Mouse (Mus musculus): Measurements from ENCODE around the gene Lce3a. TPM values are rescaled to one million over a fixed set of nuclear protein-coding genes. Genes with fewer than 3 reads are reported as not detected.

Gene Lce3a
- not detected in 2 replicates for polyA plus RNA-seq (2015; fragmentation: Nextera tagmentation; extraction: Ambion mirVana)

DNA sequence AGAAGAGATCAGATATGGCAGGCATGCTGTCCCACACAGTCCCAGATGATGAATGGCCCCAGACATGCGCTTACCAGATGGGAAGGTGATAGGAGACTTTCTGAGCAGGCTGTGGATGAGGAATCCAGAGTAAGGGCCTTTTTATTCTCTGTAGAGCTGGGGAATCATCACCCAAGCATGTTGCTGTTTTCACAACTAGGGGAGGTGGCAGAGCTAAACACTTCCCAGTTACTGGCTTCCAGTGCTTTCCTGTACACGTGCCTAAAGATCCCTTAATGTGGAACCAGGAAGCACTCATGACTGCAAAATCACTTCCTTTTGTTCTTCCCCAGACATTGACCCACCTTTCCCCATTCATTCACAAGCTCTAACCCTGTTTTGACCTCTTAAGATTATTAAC is at the start of gene Lce3a:
Gene Lce3a (minus strand): TSS at position 101 of the 400 bp plus-strand sequence.
- Histone ChIP-seq H3K36me3 (no peaks in the 10 kb centered on the region), H3K9ac (no peak within 1 kb of the TSS), H3K27ac (replicated peaks) (no peak within 1 kb of the TSS), H3K9me3 (no peaks in the 10 kb centered on the region), H3K4me1 (no peaks in the 10 kb centered on the region), H3K27me3 (replicated peaks) (no peaks in the 10 kb centered on the region), H3K4me2 (no peak within 1 kb of the TSS), H3K4me3 (no peak within 1 kb of the TSS)
- WGBS: 48% methylated on average over 2 of the region's 2 CpGs
- no peak for ATAC-seq (ENCODE audit: extremely low read depth, insufficient number of reproducible peaks, low FRiP score, low TSS enrichment)

DNA sequence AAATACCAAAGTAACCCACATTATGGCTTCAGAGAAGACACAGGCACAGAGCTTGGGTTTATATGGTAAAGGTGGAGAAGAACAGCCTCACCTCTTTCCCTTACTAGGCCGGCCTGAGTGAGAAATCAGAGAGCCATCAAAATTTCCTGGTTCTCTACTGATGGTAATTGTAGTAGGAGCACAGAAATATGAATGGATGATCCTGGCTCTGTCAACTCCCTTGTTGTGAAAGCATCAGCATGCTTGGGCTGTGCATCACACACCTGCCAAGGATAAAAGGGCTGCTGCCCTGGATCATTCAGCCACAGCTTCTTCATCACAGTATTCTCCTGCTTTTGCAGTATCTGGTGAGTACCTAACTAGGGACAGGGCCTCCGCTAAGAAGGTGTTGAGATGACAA is 40.7 kb upstream of the Lce3a start, which contains the start of gene Lce3e:
Gene Lce3e (plus strand): TSS at position 301 of the 400 bp plus-strand sequence.
- Histone ChIP-seq H3K4me3 (no peak within 1 kb of the TSS), H3K9ac (no peak within 1 kb of the TSS), H3K9me3 (no peaks in the 10 kb centered on the region), H3K4me2 (no peak within 1 kb of the TSS), H3K4me1 (no peaks in the 10 kb centered on the region), H3K27me3 (replicated peaks) (no peaks in the 10 kb centered on the region), H3K27ac (replicated peaks) (no peak within 1 kb of the TSS), H3K36me3 (no peaks in the 10 kb centered on the region)
- no peak for ATAC-seq (ENCODE audit: extremely low read depth, insufficient number of reproducible peaks, low FRiP score, low TSS enrichment)
- 76% methylated on average over 2 of the region's 2 CpGs for WGBS

DNA sequence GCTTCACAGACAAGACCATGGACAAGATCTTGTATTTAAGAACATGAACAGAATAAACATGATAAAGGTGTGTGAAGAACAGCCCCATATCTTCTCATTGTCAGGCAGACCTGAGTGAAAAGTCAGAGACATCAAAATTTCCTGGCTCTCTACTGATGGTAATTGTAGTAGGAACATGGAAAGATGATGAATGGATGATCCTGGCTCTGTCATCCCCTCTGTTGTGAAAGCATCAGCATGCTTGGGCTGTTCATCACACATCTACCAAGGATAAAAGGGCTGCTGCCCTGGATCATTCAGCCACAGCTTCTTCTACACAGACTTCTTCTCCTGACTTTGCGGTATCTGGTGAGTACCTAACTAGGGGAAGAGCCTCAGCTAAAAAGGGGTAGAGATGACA is 31.1 kb upstream of the Lce3a start, which contains the start of gene Lce3d:
Gene Lce3d (plus strand): TSS at position 301 of the 400 bp plus-strand sequence.
- Histone ChIP-seq H3K4me2 (no peak within 1 kb of the TSS), H3K27ac (replicated peaks) (no peak within 1 kb of the TSS), H3K36me3 (no peaks in the 10 kb centered on the region), H3K9ac (no peak within 1 kb of the TSS), H3K4me3 (no peak within 1 kb of the TSS), H3K9me3 (no peaks in the 10 kb centered on the region), H3K27me3 (replicated peaks) (no peaks in the 10 kb centered on the region), H3K4me1 (no peaks in the 10 kb centered on the region)
- no peak for ATAC-seq (ENCODE audit: extremely low read depth, insufficient number of reproducible peaks, low FRiP score, low TSS enrichment)
- 72% methylated on average over 1 of the region's 1 CpGs for WGBS

DNA sequence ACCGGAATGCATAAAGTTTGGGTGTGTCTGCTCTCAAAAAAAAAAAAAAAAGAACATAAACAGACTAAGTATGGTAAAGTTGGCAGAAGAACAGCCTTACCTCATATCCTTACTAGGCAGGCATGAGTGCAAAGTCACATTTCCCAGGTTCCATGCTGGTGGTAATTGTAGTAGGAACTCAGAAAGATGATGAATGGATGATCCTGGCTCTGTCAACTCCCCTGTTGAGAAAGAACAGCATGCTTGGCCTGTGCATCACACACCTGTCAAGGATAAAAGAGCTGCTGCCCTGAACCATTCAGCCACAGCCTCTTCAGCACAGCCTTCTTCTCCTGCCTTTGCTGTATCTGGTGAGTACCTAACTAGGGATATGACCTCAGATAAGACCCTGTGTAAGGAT is 18.2 kb upstream of the Lce3a start, which contains the start of gene Lce3c:
Gene Lce3c (plus strand): TSS at position 301 of the 400 bp plus-strand sequence.
- ATAC-seq (ENCODE audit: extremely low read depth, insufficient number of reproducible peaks, low FRiP score, low TSS enrichment): no peak
- H3K36me3 ChIP-seq: no peaks in the 10 kb centered on the region
- no peaks in the 10 kb centered on the region for H3K27me3 ChIP-seq (replicated peaks)
- H3K9ac ChIP-seq: no peak within 1 kb of the TSS
- H3K27ac ChIP-seq (replicated peaks): no peak within 1 kb of the TSS
- H3K9me3 ChIP-seq: no peaks in the 10 kb centered on the region
- 59% methylated on average over 1 of the region's 1 CpGs for WGBS
- H3K4me3 ChIP-seq: no peak within 1 kb of the TSS
- no peak within 1 kb of the TSS for H3K4me2 ChIP-seq
- no peaks in the 10 kb centered on the region for H3K4me1 ChIP-seq

DNA sequence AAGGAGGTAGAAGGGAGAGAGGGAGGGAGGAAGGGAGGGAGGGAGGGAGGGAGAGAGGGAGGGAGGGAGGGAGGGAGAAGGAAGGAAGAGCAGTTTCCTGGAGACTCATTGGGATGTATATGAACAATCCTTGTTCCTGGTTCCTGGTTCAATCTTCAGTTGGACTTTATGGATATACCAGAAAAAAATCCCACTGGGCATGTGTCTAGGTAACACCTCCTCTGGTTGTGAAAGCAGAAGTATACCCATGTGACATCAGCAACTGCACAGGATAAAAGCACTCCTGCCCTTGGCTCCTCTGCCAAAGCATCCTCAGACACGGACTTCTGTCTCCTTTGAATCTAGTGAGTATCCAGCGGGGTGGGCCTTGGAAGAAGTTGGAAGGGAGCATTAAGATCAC is 6.6 kb upstream of the Lce3a start, which contains the start of gene Lce3b:
Gene Lce3b (plus strand): TSS at position 301 of the 400 bp plus-strand sequence.
- Histone ChIP-seq H3K9me3 (no peaks in the 10 kb centered on the region), H3K27ac (replicated peaks) (no peak within 1 kb of the TSS), H3K9ac (no peak within 1 kb of the TSS), H3K27me3 (replicated peaks) (no peaks in the 10 kb centered on the region), H3K4me3 (no peak within 1 kb of the TSS), H3K36me3 (no peaks in the 10 kb centered on the region), H3K4me2 (no peak within 1 kb of the TSS), H3K4me1 (no peaks in the 10 kb centered on the region)
- 46% methylated on average over 2 of the region's 2 CpGs for WGBS
- no peak for ATAC-seq (ENCODE audit: extremely low read depth, insufficient number of reproducible peaks, low FRiP score, low TSS enrichment)

DNA sequence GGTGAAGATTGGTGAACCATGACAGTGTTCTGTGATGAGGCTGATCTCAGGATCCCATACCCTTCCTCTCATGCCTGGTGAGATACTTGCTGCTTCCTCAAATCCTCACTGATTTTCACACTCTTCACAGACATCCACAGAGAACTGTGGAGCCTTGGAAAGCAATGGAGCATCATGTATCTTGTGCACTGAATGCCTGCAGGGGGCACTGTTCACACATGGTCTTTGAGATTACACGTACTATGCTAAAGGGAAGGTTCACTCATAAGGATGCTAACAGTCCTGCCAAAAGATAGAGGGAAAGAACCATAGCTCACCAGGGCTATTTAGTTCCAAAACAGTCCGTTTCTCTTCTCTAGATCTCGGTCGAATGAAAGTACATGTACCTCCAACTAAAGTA is 5.7 kb downstream of the Lce3a start:
- no peaks in the 10 kb centered on the region for H3K4me1 ChIP-seq
- H3K4me3 ChIP-seq: no peak overlapping the region
- no peak overlapping the region for H3K4me2 ChIP-seq
- H3K36me3 ChIP-seq: no peaks in the 10 kb centered on the region
- no peak overlapping the region for H3K27ac ChIP-seq (replicated peaks)
- ATAC-seq (ENCODE audit: extremely low read depth, insufficient number of reproducible peaks, low FRiP score, low TSS enrichment): no peak
- H3K27me3 ChIP-seq (replicated peaks): no peaks in the 10 kb centered on the region
- no peaks in the 10 kb centered on the region for H3K9me3 ChIP-seq
- WGBS: 47% methylated on average over 4 of the region's 4 CpGs
- no peak overlapping the region for H3K9ac ChIP-seq

DNA sequence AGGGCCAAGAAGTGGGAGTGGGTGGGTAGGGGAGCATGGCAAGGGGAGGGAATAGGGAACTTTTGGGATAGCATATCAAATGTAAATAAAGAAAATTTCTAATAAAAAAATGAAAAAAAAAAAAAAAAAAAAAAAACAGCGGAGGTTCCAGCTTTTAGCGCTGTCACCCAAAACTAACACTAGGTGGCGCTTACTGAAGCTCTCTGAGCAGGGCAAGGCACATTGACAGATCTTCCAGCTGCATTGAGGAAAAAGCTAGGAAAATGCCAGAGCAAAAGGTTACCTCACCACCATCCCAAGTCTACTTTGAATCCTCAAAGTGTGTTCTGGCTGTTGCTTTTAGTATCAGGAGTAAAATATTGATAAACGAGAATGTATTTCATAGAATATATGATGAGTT is 18.5 kb downstream of the Lce3a start:
- Histone ChIP-seq H3K4me2 (no peak overlapping the region), H3K4me3 (no peak overlapping the region), H3K4me1 (no peaks in the 10 kb centered on the region), H3K36me3 (no peaks in the 10 kb centered on the region), H3K9me3 (no peaks in the 10 kb centered on the region), H3K9ac (no peak overlapping the region), H3K27ac (replicated peaks) (no peak overlapping the region), H3K27me3 (replicated peaks) (no peaks in the 10 kb centered on the region)
- ATAC-seq (ENCODE audit: extremely low read depth, insufficient number of reproducible peaks, low FRiP score, low TSS enrichment): no peak
- 19% methylated on average over 4 of the region's 4 CpGs for WGBS

DNA sequence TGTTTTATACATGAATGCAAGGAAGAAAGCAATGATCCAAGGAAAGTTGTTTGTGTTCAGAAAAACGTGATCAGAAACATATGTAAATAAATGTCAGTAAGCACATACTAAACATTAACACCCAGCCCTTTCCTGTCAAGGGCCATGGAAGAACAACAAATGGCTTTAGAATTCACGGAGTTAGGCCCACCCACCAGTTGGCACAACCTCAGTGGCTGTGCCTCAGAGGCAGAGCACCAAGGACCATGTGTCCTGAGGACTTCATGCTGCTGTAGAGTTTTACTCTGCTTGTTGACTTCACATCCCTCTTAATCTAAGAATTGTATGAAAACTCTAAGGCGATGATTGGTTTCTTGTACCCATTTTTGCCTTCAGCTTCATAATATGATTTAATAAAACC is 20.8 kb downstream of the Lce3a start:
- WGBS: 39% methylated on average over 3 of the region's 3 CpGs

DNA sequence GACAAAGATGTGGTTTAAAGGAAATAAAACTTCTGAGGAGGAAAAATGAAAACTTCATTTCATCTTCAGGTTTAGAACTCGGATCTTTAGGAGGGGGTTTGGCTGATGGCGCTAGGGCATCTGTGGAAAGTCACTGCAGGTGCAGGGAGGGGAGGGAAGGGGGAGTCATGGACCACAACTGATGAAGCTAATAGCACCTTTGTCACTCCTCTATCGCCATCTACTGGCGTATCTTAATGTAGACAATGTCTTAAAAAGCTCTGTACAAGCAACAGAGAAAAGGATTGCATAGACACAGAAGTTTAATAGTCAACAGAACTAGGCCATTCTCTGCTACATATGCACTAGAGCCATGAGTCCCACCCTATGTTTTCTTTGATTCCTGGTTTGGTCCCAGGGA is 22.4 kb downstream of the Lce3a start:
- ATAC-seq (ENCODE audit: extremely low read depth, insufficient number of reproducible peaks, low FRiP score, low TSS enrichment): no peak

More for the DNA sequence above, 20.8 kb downstream of the Lce3a start:
- Histone ChIP-seq H3K36me3 (no peaks in the 10 kb centered on the region), H3K27me3 (replicated peaks) (no peaks in the 10 kb centered on the region), H3K4me1 (no peaks in the 10 kb centered on the region), H3K4me3 (no peak overlapping the region), H3K27ac (replicated peaks) (no peak overlapping the region), H3K9ac (no peak overlapping the region), H3K9me3 (no peaks in the 10 kb centered on the region), H3K4me2 (no peak overlapping the region)
- ATAC-seq (ENCODE audit: extremely low read depth, insufficient number of reproducible peaks, low FRiP score, low TSS enrichment): no peak

DNA sequence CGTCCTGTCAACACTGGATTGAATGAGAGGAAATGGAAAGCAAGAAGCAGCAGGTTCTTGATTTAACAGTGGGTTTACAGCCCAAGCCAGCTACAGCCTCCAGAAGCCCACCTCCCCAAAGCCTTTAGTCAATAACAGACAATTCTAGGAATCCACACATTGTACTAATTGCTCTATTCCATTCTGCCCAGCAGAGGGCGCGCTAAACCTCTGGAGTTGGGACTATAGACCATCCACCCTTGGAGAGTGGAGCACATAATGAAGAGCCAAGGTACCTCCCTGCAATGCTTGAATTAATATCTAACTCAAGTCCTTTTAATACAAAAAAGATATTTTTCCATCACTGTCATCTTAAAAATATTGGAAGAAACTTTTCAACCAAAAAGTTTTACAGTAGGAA is 23.0 kb downstream of the Lce3a start:
- no peak for ATAC-seq (ENCODE audit: extremely low read depth, insufficient number of reproducible peaks, low FRiP score, low TSS enrichment)
- H3K27ac ChIP-seq (replicated peaks): no peak overlapping the region
- H3K9me3 ChIP-seq: no peaks in the 10 kb centered on the region
- no peaks in the 10 kb centered on the region for H3K27me3 ChIP-seq (replicated peaks)
- WGBS: 22% methylated on average over 3 of the region's 3 CpGs
- no peak overlapping the region for H3K4me2 ChIP-seq
- no peaks in the 10 kb centered on the region for H3K36me3 ChIP-seq
- no peaks in the 10 kb centered on the region for H3K4me1 ChIP-seq
- H3K4me3 ChIP-seq: no peak overlapping the region
- no peak overlapping the region for H3K9ac ChIP-seq

More for the DNA sequence above, 22.4 kb downstream of the Lce3a start:
- H3K9ac ChIP-seq: no peak overlapping the region
- H3K36me3 ChIP-seq: no peaks in the 10 kb centered on the region
- H3K4me1 ChIP-seq: no peaks in the 10 kb centered on the region
- H3K27me3 ChIP-seq (replicated peaks): no peaks in the 10 kb centered on the region
- WGBS: 23% methylated on average over 4 of the region's 4 CpGs
- no peaks in the 10 kb centered on the region for H3K9me3 ChIP-seq
- no peak overlapping the region for H3K4me2 ChIP-seq
- H3K27ac ChIP-seq (replicated peaks): no peak overlapping the region
- H3K4me3 ChIP-seq: no peak overlapping the region

DNA sequence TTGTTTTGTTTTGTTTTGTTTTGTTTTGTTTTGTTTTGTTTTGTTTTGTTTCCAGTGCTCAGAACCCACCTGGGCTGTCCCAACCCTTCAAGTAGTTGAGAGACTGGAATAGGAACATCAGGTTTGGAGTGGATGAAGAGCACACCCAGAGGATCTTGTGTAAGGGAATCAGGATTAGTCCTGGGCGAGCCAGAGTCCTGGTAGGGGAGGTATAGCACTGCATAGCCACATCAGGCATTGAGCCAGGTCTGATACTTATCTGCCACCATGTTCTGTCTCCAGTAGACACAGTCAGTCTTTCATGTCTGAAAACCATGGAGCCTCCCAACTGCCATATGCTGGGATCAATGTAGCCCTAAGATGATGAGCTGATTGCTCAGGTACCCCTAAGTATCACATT is 31.5 kb downstream of the Lce3a start:
- Histone ChIP-seq H3K4me1 (no peaks in the 10 kb centered on the region), H3K27ac (replicated peaks) (no peak overlapping the region), H3K4me2 (no peak overlapping the region), H3K36me3 (no peaks in the 10 kb centered on the region), H3K4me3 (no peak overlapping the region), H3K27me3 (replicated peaks) (no peaks in the 10 kb centered on the region), H3K9me3 (no peaks in the 10 kb centered on the region), H3K9ac (no peak overlapping the region)
- 43% methylated on average over 1 of the region's 1 CpGs for WGBS
- ATAC-seq (ENCODE audit: extremely low read depth, insufficient number of reproducible peaks, low FRiP score, low TSS enrichment): no peak

DNA sequence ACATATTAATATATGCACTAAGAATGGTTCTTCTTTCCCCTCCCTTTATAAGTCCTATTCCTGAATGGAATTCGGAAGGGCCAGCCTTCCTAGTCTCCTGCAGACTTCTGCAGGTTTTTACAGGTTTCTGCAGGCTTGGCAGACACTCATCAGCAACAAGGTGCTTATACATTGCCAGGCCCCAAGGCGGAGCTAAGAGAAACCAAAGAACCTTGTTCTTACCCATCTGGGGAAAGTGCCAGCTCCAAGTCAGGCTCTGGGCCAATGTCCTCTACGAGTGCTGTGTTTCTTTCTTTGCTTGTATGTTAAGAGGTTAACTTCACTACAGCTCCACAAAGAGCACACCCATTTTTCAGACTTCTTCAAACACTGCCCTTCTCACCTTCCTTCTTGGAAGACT is 32.0 kb downstream of the Lce3a start:
- H3K27ac ChIP-seq (replicated peaks): no peak overlapping the region
- WGBS: 56% methylated on average over 3 of the region's 3 CpGs
- H3K36me3 ChIP-seq: no peaks in the 10 kb centered on the region
- no peak overlapping the region for H3K9ac ChIP-seq
- no peak for ATAC-seq (ENCODE audit: extremely low read depth, insufficient number of reproducible peaks, low FRiP score, low TSS enrichment)
- no peaks in the 10 kb centered on the region for H3K4me1 ChIP-seq
- no peak overlapping the region for H3K4me2 ChIP-seq
- H3K27me3 ChIP-seq (replicated peaks): no peaks in the 10 kb centered on the region
- H3K4me3 ChIP-seq: no peak overlapping the region
- H3K9me3 ChIP-seq: no peaks in the 10 kb centered on the region
